Mouse (Mus musculus) left cerebral cortex, postnatal 10 days (tissue): Measurements from ENCODE around the gene Crip2. TPM values are rescaled to one million over a fixed set of nuclear protein-coding genes. Genes with fewer than 3 reads are reported as not detected.

Experiments used
- DNase-seq, 2 experiments: peaks; one replicate each; pipeline ENCODE4 v3.0.0; 2021 to 2022; ENCODE audit warnings: low spot score in 2 of 2, mixed read lengths in 1 of 2; ENCODE audit errors: extremely low spot score in 1 of 2
- intact Hi-C: fragments of 180-260 bp; cut with DNase I; formaldehyde crosslinking; loops from one replicate; pipeline ENCODE4 v1.15.1; 2025
- total RNA-seq, 2 experiments: library from RNA; stranded (reverse); gene quantifications; 2 replicates each; pipeline ENCODE4 v1.2.3; 2021

Crip2 gene
- total RNA-seq, result 100 to 1,000 TPM; 220 to 253 TPM

GRCm38 (mm10) chr12:113139908-113140615, at the start of gene Crip2:
TSS of gene Crip2 (plus strand) at chr12:113140236.
- intact Hi-C loops, result loop anchor here (5.0 kb wide), 1 partner anchor 47 kb away; the partner anchor contains the start of gene Tmem121

GRCm38 (mm10) chr12:113097040-113097439, 43.0 kb upstream of the Crip2 start:
- no peak for DNase-seq
- intact Hi-C loops, result no loop called here

More at GRCm38 (mm10) chr12:113139908-113140615, at the start of gene Crip2:
- peak; percentile 92 to 95 for DNase-seq

- peak in 1 of 2 experiments; percentile 78 for DNase-seq
- intact Hi-C loops, result no loop called here
Observed at GRCm38 (mm10) chr12:113097749-113098281, 42.2 kb upstream of the Crip2 start, which contains the start of gene Mta1. TSS of gene Mta1 (plus strand) at chr12:113098278.

- intact Hi-C loops, result no loop called here
- DNase-seq, result peak in 1 of 2 experiments; percentile 55
Observed at GRCm38 (mm10) chr12:113098530-113099151, 41.4 kb upstream of the Crip2 start.

GRCm38 (mm10) chr12:113099470-113100237, 40.4 kb upstream of the Crip2 start:
- intact Hi-C loops, result no loop called here
- DNase-seq, result no peak

- DNase-seq, result peak in 1 of 2 experiments; percentile 62
- intact Hi-C loops, result no loop called here
Observed at GRCm38 (mm10) chr12:113100448-113101076, 39.5 kb upstream of the Crip2 start.

GRCm38 (mm10) chr12:113101251-113101960, 38.6 kb upstream of the Crip2 start:
- intact Hi-C loops, result no loop called here
- DNase-seq, result no peak

- peak in 1 of 2 experiments; percentile 74 for DNase-seq
- intact Hi-C loops, result no loop called here
Observed at GRCm38 (mm10) chr12:113102461-113102860, 37.6 kb upstream of the Crip2 start.

- intact Hi-C loops, result no loop called here
- DNase-seq, result no peak
Observed at GRCm38 (mm10) chr12:113103846-113104451, 36.1 kb upstream of the Crip2 start.

- DNase-seq, result no peak
- intact Hi-C loops, result no loop called here
Observed at GRCm38 (mm10) chr12:113106386-113106785, 33.6 kb upstream of the Crip2 start.

GRCm38 (mm10) chr12:113107431-113108124, 32.5 kb upstream of the Crip2 start:
- intact Hi-C loops, result no loop called here
- no peak for DNase-seq

- no peak for DNase-seq
- intact Hi-C loops, result no loop called here
Observed at GRCm38 (mm10) chr12:113108528-113109283, 31.3 kb upstream of the Crip2 start.

- no peak for DNase-seq
- intact Hi-C loops, result no loop called here
Observed at GRCm38 (mm10) chr12:113109801-113110200, 30.2 kb upstream of the Crip2 start.

- DNase-seq, result no peak
- intact Hi-C loops, result no loop called here
Observed at GRCm38 (mm10) chr12:113114141-113114540, 25.9 kb upstream of the Crip2 start.

GRCm38 (mm10) chr12:113114856-113115538, 25.0 kb upstream of the Crip2 start:
- intact Hi-C loops, result no loop called here
- DNase-seq, result no peak
